Mouse (Mus musculus): ENCODE data around the gene Spg20. TPM values are rescaled to one million over a fixed set of nuclear protein-coding genes. Genes with fewer than 3 reads are reported as not detected.

Gene Spg20
- total RNA-seq (2017), result 24.7 and 27.1 TPM in 2 replicates

DNA sequence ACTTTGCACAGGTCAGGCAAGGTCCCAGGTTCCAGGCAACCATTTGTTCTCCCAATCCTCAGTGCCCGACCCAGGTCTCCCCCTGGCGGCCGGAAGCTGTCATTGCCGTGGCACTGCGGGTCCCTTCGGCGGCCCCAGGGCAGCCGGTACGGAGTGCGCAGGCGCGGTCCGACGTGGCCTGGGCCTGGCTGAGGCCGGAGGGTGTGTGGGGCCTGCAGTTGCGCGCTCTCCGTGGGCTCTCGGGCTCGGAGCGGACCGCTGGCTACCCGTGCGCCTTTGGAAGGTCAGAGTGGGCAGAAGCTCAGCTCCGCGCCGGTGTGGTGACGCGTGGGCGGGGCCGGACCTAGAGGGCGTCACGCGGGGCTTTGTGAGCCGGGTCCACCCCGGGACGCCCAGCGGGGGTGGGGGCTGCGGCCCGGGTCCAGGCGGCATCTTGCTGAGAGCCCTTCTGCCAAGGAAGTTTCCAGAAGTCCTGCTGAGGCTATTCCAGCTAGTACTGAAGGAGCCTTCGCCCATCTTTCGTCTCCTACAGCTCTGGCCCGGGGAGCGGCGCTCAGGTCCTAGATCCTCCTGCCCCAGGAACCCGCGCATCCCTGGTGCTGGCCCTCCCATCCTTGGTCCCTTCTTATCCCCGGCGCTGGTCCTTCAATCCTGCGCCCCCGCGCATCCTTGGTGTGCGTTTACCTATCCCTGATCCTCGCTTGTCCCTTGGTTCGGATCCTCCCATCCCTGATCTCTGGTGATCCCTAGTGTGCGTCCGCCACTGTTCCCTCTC is at the start of gene Spg20:
Gene Spg20 (plus strand): TSS at position 174 of the 775 bp plus-strand sequence.
- peak; percentile 92 for ATAC-seq (replicated peaks; ENCODE audit: low read depth, poor library complexity, severe bottlenecking)

DNA sequence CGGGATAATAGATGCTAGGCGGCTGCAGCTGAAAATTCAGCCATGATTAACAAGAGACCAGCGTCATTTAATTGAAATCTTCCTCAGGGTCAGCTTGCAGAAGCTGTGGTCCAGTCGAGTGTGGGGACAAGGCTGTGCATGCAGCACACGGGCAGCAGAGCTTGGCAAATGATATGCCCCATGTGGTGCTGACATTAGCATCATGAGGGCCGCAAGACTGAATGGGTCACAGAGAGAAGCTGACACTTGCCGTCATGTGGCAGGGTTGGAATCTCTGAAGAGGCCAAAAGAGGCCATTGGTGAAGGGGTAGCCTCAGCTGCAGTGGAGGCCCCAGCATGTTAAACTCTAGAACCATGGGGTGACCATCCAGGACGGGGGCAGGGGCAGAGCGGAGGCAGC is 49.3 kb upstream of the Spg20 start:
- no peak for ATAC-seq (replicated peaks; ENCODE audit: low read depth, poor library complexity, severe bottlenecking)

DNA sequence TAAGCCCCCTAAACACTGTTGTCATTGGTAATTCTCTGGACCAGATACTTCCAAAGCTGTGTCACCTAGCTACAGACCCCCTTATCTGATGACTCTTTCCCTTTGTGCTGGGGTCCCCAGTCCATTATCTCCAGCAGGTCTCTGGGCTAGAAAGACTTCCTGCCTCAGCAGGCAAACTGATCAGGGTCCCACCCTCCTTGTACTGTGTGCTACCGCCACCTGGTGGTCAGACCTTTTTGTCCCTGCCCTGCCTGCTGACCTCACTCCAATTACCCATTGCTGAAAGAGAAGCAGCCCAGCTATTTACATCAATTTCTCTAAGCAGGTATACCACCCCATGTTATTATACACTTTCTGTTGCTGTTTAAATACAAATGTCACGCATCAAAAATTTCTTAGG is 47.5 kb upstream of the Spg20 start:
- ATAC-seq (replicated peaks; ENCODE audit: low read depth, poor library complexity, severe bottlenecking), result peak; percentile 87

DNA sequence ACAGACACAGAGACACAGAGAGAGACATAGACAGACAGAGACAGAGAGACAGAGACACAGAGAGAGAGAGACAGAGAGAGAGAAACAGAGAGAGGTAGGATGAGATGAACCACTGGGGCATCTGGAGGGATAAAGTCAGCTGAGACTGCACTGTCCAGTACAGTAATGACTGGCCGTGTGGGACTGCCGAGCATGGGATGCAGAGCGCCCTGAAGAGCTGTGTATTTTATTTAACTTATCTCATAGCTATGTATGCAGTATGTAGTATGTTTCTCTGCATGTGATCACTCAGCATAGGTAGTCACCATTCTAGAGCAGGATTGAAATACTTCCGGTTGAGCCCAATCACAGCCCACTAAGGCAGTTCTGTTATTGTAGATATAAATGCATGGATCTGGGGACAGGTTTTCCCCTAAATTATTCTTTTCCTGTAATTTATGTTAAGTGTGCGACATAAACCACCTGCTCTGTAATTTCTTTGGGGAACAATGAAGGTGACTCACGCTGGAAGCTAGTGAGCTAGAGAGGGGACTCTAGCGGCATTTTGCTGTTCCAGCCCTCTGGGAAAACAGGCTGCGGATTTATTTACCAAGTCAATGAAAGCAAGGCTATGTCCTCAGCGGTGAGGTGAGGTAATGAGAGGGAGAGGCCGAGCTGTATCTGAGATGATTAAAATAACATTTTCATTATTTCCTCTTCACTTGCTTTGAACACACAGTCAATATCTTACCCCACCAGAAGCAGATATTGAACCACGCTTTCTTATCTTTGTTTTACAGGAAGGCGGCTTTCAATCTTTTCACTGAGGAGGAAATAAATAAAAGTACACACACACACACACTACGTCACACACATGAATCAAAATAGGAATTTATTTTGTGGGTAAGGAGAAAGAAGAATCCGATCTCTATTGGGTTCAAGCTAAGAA is 45.9 kb upstream of the Spg20 start:
- peak; percentile 24; the same call in 1 of the 2 replicates for ATAC-seq (replicated peaks; ENCODE audit: low read depth, poor library complexity, severe bottlenecking)

DNA sequence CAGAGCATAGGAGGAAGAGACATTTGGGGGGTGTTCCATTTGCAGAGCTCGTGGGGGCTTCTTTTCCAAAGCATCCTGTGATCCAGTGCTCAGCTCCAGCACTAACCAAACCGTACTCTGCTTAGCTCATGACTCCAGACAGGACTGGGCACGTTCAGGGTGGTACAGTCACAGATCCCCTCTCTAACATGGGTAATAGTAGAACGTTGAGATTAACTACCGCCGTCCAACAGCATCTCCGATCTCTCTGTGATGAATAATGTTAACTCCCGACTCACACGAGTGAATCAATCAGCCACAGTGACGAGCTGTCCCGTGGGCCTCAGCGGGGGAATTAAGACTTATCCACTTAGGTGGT is 45.3 kb upstream of the Spg20 start:
- no peak for ATAC-seq (replicated peaks; ENCODE audit: low read depth, poor library complexity, severe bottlenecking)

DNA sequence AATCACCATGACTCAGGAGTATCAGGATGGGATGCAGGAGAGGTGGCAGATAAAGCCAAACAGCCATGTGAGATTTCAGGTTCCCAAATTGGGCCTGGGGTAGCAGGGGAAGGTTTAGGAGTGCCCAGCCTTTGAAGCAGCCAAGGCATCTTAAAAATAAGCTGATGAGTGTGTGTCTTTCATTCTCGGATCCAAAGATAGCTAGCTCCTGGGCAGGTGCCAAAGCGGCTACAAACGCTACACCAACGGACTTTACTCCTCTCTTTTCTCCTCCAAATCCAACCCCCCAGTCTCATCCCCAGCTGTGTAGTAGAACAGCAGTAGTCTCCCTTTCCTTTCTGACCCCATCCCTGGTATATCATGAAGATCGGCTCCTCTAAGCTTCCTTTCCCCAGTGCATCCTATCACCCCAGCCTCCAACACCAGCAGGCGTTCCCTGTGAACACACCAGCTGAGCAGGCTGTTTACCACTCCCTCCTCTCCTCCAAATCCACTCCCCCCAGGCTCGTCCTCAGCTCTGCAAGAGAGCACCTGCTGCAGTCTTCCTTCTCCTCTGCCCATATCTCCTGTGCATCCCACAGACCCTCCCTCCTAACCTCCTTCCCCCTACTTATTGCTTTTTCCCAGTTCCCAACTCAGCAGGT is 44.0 kb upstream of the Spg20 start:
- ATAC-seq (replicated peaks; ENCODE audit: low read depth, poor library complexity, severe bottlenecking), result no peak

DNA sequence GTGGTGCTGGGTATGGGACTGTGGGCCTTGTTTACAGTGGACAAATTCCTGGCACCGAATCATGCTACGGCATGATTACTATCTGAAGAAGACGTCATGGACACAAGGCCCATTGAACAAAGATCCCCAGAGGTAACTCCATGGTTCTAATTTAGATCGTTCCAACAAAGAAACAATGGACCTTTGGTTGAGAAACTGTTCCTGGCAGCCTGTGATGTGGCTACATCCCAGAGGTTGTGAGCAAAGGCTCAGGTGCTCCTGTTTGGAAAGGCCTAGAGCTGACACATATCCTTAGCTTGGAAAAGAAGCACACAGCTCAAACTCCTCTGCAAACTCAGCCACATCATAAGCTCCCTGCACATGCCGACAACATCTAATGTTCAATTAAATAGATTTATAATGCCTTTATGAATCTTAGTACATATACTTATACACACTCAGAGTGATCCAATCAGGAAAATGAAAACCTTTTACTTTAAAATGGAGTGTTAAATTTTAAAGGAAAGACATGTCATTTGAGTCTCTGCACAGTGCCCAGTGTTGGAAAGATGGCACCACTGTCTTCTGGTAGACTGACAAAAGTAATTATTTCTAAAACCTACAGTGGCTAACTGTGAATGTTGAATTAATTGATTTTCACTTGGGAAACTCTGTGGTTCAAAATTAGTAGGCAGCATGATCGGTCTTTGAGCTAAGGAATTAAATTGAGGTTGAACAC is 37.2 kb upstream of the Spg20 start:
- ATAC-seq (replicated peaks; ENCODE audit: low read depth, poor library complexity, severe bottlenecking), result no peak

DNA sequence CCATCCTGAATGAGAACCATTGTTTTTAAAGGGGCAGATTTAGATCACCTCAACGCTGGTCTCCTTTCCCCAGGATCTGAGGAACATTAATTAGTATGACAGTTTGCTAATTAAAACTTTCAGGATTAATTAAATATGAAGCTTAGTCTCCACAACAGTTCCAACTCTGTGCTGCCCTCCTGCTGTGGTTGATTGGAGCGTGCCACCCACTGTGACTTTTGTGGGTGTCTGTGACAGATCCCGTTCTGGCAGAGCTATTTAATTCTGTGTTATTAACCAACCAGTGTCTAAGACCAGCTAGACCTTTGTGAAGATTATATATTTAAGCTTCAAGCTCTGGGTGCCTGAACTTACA is 36.6 kb upstream of the Spg20 start:
- ATAC-seq (replicated peaks; ENCODE audit: low read depth, poor library complexity, severe bottlenecking), result no peak

DNA sequence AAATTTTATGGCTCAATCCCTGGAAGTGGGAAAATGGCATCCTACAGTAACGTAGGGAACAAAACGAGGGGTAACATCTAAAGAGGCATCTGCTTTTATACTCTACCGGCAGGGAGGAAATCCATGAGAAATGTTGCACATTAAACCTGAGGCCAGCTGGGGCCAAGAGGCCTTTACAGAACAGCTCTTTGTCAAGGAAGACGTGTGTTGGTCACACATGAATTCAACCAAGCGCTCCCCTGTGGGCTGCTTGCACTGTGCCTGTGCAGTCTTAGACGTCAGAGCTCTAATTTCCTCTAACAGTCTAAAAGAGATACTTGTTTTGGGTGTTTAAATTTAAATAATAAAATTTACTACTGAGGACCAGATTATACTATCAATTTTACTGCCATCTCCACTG is 33.7 kb upstream of the Spg20 start:
- no peak for ATAC-seq (replicated peaks; ENCODE audit: low read depth, poor library complexity, severe bottlenecking)

DNA sequence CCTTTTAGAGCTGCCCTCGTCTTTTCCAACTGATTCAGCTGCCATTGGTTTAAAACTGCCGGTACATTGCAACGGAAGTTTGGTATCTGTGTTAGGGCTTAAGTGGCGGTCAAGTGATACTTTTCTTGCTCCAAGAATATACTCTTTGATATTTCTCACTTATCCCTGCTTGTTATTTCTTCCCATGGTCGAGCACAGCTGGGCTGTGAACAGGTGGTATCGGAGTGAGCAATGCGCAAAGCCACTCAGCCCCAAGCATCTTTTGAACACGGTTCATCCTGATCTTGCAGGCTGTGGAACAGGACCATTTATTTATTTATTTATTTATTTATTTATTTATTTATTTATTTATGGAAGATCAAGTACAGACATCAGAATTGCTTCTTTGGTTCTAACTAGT is 32.3 kb upstream of the Spg20 start:
- ATAC-seq (replicated peaks; ENCODE audit: low read depth, poor library complexity, severe bottlenecking), result no peak

DNA sequence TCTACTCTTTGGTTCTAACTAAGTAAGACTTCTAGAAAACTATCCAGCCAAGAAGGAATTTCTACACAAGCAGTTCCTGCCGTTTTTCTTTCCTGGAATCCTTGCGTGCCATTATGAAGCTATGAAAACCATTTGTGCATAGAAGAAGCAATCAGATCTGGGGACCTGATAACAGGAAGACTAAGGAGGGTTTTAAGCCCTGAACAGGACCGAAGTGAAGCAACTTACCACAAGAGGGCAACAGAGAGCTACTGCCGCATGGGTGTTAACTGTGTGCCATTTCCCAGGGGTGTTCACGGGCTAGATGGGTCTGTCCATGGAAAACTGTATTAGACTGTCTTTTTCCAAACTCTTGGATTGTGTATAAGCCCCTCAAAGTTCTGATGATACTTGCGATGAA is 31.9 kb upstream of the Spg20 start:
- peak; percentile 96 for ATAC-seq (replicated peaks; ENCODE audit: low read depth, poor library complexity, severe bottlenecking)

DNA sequence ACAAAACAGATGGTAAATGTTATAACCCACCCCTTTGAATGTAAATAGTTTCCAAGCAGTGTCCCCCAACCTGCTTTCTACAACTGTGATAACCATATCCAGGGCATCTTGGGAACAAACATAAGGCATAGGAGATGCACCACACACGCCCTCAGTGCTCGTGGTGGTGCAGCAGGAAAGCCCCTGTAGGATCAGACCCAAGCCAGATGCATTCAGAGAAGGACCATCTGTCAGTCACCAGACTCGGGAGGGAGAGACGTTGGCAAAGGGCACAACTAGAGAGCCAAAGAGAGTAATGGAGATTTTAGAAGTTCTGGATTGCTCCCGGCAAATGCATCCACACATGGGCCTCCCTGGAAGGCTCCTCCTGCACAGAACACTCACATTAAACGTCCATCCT is 27.1 kb upstream of the Spg20 start:
- ATAC-seq (replicated peaks; ENCODE audit: low read depth, poor library complexity, severe bottlenecking), result no peak

DNA sequence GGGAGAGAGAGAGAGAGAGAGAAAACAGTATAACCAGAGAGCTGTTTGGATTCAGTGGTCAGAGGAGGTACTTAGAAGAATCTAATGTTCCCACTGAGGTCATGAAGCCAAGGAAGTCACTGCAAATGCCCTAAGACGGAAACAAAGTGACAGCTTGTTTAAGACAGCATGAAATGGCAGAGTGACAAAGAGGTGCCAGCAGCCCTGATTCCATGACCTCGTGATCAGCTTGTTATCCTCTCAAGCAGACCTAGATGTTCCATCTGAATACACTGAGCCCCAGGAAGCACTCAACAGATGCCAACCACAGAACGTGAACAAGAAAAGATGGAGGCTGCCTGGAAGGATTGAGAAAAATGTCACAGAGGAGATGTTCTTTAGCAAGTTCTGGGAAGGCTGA is 26.2 kb upstream of the Spg20 start:
- ATAC-seq (replicated peaks; ENCODE audit: low read depth, poor library complexity, severe bottlenecking), result no peak

DNA sequence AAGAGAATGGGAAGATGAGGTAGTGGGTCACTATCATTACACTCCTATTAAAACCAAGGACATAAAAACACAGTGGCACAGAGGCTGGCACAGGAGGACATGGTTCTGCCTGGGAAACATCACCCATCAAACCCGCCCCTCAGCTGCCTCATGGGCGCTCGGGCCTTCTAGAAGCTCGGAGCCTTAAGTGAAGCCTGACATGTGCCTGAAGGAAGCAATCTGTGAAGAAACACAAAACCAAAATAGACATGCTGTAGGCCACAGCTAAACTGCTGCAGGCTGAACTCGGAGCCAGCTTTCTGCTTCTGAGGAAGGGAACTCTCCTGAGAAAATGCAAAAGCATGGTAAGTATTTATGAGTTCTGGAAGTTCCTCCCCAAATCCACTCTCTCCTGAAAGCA is 25.0 kb upstream of the Spg20 start:
- no peak for ATAC-seq (replicated peaks; ENCODE audit: low read depth, poor library complexity, severe bottlenecking)

DNA sequence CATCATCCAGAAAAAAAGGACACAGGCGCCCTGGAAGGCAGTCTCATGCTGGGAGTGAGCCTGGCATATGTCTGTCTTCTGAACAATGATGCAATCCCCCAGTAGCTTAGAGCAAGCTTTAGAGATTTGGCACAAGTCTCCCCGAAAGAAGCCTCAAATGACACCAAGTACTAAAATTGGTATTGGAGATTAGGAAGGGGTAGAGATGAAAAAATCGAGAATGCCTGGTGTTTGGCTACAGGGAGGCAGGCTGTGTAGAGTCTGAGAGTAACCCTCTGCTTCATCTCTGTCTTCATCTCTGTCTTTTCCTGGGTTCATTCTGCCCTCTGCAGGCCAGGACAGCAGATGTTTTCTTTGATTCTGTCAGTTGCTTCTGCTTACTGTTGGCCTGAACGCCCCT is 24.5 kb upstream of the Spg20 start:
- no peak for ATAC-seq (replicated peaks; ENCODE audit: low read depth, poor library complexity, severe bottlenecking)

DNA sequence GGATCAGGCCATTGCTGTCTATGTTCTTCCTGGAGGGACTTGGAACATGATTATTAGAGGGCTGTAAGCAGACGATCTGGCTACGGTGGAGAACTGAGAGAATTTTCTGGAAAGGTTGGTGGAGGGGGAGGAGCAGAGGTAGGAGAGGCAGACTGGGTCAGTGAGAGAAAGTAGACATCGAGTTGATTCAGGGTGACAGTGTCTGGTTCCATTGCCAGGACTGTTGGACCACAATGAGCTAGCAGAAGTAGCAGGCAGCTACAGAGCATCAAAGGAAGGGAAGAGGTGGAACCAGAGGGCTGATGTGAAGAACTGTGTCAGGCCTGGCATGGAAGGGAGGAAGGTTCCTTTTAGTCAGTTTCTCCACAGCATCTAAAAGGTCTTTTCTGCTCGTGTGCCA is 23.5 kb upstream of the Spg20 start:
- peak; percentile 50; the same call in 1 of the 2 replicates for ATAC-seq (replicated peaks; ENCODE audit: low read depth, poor library complexity, severe bottlenecking)

DNA sequence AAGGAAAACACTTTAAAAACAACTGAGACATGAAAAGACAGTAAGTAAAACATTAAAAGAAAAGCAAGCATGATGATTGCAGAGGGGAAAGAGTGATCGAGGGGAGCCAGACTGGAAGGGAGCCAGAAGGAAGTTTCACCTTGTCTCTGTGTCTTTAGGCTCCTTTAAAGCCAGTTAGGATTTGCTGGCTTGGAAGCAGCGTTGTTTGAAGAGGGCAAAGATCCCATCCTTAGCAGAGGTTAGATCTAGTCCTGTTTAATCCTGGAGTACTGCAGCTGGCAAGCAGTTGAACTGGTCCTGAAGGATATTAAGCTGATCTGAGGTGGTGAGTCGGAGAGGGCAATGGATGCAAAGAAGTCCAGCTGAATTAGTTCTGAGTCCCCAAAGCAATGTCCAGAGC is 23.1 kb upstream of the Spg20 start:
- no peak for ATAC-seq (replicated peaks; ENCODE audit: low read depth, poor library complexity, severe bottlenecking)

DNA sequence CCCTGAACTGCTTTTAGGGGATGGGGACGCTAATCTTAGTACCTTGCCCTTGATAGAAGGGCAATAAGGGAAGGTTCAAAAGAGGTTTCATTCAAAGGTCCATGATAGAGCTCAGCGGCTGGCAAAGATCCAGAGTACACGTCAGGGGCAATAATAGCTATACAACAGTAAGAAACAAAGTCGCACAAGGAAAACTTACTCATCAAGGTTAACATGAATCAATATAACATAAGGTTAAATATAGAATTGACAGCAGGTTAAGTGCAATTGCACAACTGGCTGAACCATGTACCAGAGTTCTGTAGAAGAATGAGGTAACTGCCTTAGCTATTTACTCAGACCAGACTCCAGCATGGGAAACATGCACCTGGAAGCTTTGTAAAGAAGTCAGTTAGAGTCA is 22.6 kb upstream of the Spg20 start:
- no peak for ATAC-seq (replicated peaks; ENCODE audit: low read depth, poor library complexity, severe bottlenecking)

DNA sequence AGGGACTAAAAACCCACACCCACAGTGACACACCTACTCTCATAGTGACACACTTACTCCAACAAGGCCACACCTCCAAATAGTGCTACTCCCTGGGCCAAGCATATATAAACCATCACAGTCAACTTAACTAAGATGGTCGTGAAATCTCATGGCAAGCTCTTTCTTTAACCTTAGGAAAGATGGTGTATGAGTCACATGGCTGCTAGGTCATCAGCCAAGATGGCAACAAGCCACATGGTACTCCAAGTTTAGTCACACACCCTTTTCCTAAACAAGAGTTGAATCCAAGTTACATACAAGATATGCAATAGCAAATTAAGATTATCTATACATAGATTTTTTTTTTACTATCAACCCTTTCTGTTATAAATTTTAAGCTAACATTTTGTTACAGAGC is 18.7 kb upstream of the Spg20 start:
- no peak for ATAC-seq (replicated peaks; ENCODE audit: low read depth, poor library complexity, severe bottlenecking)

DNA sequence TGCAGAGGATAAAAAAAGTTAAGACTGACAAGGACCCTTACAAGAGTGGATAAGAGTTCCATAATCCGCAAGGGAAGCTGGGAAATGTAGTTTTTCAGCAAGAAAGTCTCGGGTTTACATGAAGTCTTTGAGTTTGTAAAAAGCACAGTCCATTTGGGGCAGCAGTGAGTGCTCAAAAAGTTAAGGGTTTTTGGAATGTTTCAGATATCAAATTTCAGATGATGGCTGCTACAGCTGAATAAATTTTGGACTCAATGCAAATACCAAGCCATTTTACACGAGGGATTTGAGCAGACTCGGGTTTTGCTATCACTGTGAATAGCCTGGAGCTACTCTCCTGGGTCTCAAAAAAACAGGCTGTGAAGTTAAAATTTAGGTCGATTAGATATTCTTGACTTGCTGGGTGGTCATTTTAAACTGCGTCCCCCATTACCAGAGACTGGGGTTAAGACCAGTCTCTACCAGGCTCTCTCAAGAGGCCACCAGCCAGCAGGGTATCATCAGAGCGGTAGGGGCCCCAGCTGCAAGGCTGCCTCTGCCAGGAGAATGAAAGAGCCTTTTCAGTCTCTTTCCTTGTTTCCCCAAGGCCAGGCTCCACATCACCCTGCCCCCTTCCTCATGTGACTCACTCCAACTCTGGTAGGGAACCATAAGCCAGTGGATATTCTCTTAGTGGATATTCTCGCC is 15.8 kb upstream of the Spg20 start:
- ATAC-seq (replicated peaks; ENCODE audit: low read depth, poor library complexity, severe bottlenecking), result no peak
